Mouse (Mus musculus) stomach, embryonic 16.5 days (tissue): ENCODE measurements around the gene Cdh12. TPM values are rescaled to one million over a fixed set of nuclear protein-coding genes. Genes with fewer than 3 reads are reported as not detected.

ENCODE experiments used
- ATAC-seq: fragments of 200-750 bp; cut with Nextera tagmentation; 2 replicates; pipeline ENCODE4 v1.8.0; 2017; ENCODE audit warnings: moderate number of reproducible peaks, moderate TSS enrichment; ENCODE audit not compliant: insufficient read depth, low FRiP score
- H3K27ac ChIP-seq: fragments of 300-500 bp; sonication (generic); 2 replicates; pipeline ENCODE4 v1.5.1; 2014; ENCODE audit warnings: low read length
- H3K27me3 ChIP-seq: fragments of 300-500 bp; sonication (generic); 2 replicates; pipeline ENCODE4 v1.6.1; 2014; ENCODE audit warnings: low read length, control low read depth, mixed read lengths; ENCODE audit not compliant: control insufficient read depth, insufficient read depth
- H3K36me3 ChIP-seq: fragments of 300-500 bp; sonication (generic); 2 replicates; pipeline ENCODE4 v1.6.1; 2014; ENCODE audit warnings: low read length; ENCODE audit not compliant: control insufficient read depth, insufficient read depth
- H3K4me1 ChIP-seq: fragments of 300-500 bp; sonication (generic); 2 replicates; pipeline ENCODE4 v1.6.1; 2014; ENCODE audit warnings: low read length, control low read depth, mixed read lengths; ENCODE audit not compliant: control insufficient read depth, insufficient read depth
- H3K4me2 ChIP-seq: fragments of 300-500 bp; sonication (generic); 2 replicates; pipeline ENCODE4 v1.6.1; 2014; ENCODE audit warnings: low read depth, low read length, mixed read lengths
- H3K4me3 ChIP-seq: fragments of 300-500 bp; sonication (generic); replicated peaks from 2 replicates; pipeline ENCODE4 v1.5.1; 2014; ENCODE audit warnings: mild to moderate bottlenecking, low read length
- H3K9ac ChIP-seq: fragments of 300-500 bp; sonication (generic); 2 replicates; pipeline ENCODE4 v1.6.1; 2014; ENCODE audit warnings: low read length
- H3K9me3 ChIP-seq: fragments of 300-500 bp; sonication (generic); replicated peaks from 2 replicates; pipeline ENCODE4 v1.6.1; 2016; ENCODE audit warnings: low read length, control low read depth; ENCODE audit not compliant: control insufficient read depth
- WGBS: fragments of 180-500 bp; shearing (Covaris S2); extraction: QIAGEN DNeasy Blood & Tissue Kit; methylation state at CpG from one replicate; pipeline ENCODE4 v1.1.7; 2014; 5-methylcytosine and 5-hydroxymethylcytosine counted together
- polyA plus RNA-seq: library from polyadenylated mRNA; unstranded; fragments of >200 nt; fragmentation: Nextera tagmentation; extraction: Ambion mirVana; gene quantifications from 2 replicates; pipeline ENCODE4 v1.2.1, GENCODE M21; 2015

The Cdh12 gene
- polyA plus RNA-seq, 1 experiment from 2014 or later: 0.66 TPM

DNA sequence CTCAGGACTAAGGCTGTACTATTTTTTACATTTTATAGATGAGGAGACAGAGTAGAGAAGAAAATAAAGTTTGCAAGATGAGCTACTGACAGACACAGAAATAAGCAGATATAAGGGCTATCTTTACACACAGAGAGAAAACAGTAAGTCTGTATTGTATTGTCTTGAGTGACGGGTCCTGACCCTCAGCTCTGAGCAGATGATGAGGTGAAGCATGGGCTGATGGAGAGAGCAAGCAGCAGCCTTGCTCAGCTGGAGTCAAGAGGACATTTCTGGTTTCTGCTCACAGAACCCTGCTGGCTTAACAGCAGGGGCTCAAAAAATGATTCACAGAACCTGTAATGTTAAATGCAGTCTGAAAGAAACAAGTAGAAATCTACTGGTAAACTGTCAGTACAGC is 386.8 kb downstream of the Cdh12 start:
- Histone ChIP-seq H3K4me1 (no peaks in the 10 kb centered on the region), H3K9ac (no peak overlapping the region), H3K9me3 (no peaks in the 10 kb centered on the region), H3K27ac (no peak overlapping the region), H3K4me2 (no peak overlapping the region), H3K4me3 (no peak overlapping the region), H3K36me3 (no peaks in the 10 kb centered on the region), H3K27me3 (no peaks in the 10 kb centered on the region)
- 63% methylated on average over 1 of the region's 1 CpGs for WGBS
- no peak for ATAC-seq

DNA sequence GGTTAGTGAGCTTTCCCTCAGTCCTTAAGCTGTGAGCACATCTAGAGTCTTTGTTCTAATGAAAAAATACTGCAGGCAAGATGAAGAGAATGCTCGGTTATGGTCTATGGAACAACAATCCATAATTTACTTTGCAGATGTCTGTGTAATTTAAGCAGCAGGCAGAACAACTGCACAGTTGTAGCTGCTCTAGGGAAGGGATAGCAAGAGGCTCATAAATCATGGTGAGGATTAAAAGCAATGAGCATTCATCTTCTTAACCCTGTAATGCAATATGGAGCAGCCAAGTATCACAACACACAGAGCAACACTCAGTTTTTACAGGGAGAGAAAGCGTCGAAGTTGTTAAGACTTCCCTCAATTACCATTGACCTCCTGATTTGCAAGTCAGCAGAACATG is 387.9 kb downstream of the Cdh12 start:
- H3K4me1 ChIP-seq: no peaks in the 10 kb centered on the region
- H3K4me3 ChIP-seq: no peak overlapping the region
- H3K9ac ChIP-seq: no peak overlapping the region
- H3K27me3 ChIP-seq: no peaks in the 10 kb centered on the region
- H3K9me3 ChIP-seq: no peaks in the 10 kb centered on the region
- WGBS: 45% methylated on average over 3 of the region's 3 CpGs
- no peaks in the 10 kb centered on the region for H3K36me3 ChIP-seq
- H3K4me2 ChIP-seq: no peak overlapping the region
- ATAC-seq: no peak
- H3K27ac ChIP-seq: no peak overlapping the region

DNA sequence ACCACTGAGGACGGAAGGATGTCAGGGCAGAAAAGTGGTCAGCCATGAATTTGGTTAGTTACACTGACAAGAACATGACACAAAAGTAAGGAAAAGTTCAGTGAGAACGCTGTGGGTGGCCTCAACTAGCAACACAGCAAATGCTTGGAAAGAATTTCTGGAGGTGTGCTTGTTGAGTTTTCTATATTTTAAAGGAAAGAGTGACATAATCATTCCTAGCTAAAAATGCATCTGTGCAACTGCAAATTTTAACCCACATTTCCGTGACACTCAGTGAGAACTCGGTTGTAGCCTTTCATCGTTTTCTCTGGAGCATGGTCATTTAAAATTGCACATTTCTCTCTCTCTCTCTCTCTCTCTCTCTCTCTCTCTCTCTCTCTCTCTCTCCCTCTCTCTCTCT is 392.4 kb downstream of the Cdh12 start:
- ATAC-seq: no peak

DNA sequence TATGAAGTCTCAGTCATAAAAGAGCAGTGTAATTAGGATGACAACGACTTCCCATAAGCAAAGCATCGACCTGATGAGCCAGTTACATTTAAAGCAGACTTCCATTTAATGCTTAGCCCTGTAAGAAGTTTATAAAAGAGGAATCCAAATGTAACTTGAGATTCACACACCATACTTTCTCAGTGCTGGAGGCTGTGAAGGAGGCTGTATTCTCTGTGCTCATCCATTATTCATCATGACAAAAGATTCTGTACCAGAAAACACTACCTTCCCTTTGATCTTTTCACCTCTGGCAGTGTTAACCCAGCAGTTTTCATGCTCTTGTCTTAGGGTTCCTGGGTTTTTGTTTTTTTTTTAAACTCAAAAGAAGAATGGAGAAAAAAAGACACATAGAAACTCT is 414.0 kb downstream of the Cdh12 start:
- Histone ChIP-seq H3K9ac (no peak overlapping the region), H3K27me3 (no peaks in the 10 kb centered on the region), H3K4me1 (no peaks in the 10 kb centered on the region), H3K4me3 (no peak overlapping the region), H3K27ac (no peak overlapping the region), H3K9me3 (no peaks in the 10 kb centered on the region), H3K4me2 (no peak overlapping the region), H3K36me3 (no peaks in the 10 kb centered on the region)
- WGBS: 44% methylated on average over 2 of the region's 2 CpGs
- no peak for ATAC-seq

More for the DNA sequence above, 392.4 kb downstream of the Cdh12 start:
- WGBS: 93% methylated on average over 5 of the region's 5 CpGs
- no peaks in the 10 kb centered on the region for H3K27me3 ChIP-seq
- H3K9me3 ChIP-seq: no peaks in the 10 kb centered on the region
- H3K27ac ChIP-seq: no peak overlapping the region
- no peaks in the 10 kb centered on the region for H3K36me3 ChIP-seq
- H3K4me3 ChIP-seq: no peak overlapping the region
- no peaks in the 10 kb centered on the region for H3K4me1 ChIP-seq
- no peak overlapping the region for H3K4me2 ChIP-seq
- H3K9ac ChIP-seq: no peak overlapping the region

DNA sequence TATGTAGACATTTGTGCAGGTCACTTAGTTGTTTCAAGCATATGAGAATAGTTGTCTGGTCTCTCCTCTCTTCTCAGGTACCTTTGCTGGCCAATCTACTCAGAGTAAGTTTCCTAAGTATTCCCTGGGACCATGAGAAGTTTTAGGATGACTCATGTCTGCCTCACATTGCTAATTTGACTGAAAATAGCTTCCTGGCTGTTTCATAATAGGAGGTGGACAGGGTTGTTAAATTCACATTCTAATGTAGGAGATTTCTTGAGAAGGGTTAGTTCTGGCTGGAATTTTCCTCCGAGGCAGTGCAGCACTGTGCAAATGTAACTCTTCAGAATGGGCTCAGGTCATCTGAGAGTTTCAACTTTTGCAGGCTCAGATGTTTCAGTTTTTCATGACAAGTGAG is 423.5 kb downstream of the Cdh12 start:
- no peak for ATAC-seq
- WGBS: 74% methylated on average over 1 of the region's 1 CpGs

DNA sequence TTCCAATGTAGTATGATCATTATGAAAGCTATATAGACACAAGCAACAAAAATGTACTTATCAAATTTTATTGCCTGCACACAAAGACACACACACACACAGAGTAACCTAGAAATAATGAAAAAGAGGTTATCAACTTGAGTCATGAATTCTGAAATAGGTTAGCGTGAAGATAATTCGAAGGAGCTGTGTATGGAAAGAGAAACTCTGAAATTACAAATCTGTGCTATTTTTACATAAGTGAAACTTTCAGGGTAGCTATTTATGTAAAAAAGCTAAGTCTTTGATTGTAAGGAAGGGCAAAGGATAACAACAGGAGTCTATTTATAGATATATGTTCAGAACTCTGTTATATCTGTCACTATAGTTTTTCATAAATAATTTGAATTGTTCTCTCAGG is 427.9 kb downstream of the Cdh12 start:
- H3K9me3 ChIP-seq: no peaks in the 10 kb centered on the region
- no peak overlapping the region for H3K4me2 ChIP-seq
- no peak for ATAC-seq
- no peaks in the 10 kb centered on the region for H3K27me3 ChIP-seq
- H3K4me1 ChIP-seq: no peaks in the 10 kb centered on the region
- WGBS: 89% methylated on average over 2 of the region's 2 CpGs
- no peak overlapping the region for H3K9ac ChIP-seq
- no peak overlapping the region for H3K4me3 ChIP-seq
- no peaks in the 10 kb centered on the region for H3K36me3 ChIP-seq
- no peak overlapping the region for H3K27ac ChIP-seq

More for the DNA sequence above, 423.5 kb downstream of the Cdh12 start:
- no peak overlapping the region for H3K4me3 ChIP-seq
- no peaks in the 10 kb centered on the region for H3K9me3 ChIP-seq
- no peaks in the 10 kb centered on the region for H3K36me3 ChIP-seq
- no peaks in the 10 kb centered on the region for H3K27me3 ChIP-seq
- H3K4me2 ChIP-seq: no peak overlapping the region
- H3K27ac ChIP-seq: no peak overlapping the region
- H3K4me1 ChIP-seq: no peaks in the 10 kb centered on the region
- H3K9ac ChIP-seq: no peak overlapping the region

DNA sequence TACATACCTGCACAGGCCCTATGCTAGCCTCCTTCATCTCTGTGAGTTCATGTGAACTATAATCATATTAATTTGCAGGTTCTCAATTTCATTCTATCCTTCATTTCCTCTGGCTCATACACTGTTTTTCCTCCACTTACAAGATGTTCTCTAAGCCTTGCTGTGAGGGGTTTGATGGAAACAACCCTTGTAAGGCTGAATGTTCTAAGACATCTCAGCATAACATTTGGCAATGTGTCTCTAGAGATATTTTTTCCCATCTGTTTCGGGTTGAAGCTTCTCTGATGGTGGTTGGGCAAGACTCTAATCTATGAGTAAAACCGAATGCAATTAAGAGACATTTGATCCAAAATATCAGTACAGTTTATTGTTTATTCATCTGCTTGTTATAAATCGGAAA is 444.4 kb downstream of the Cdh12 start:
- whole genome bisulfite sequencing: 80% methylated on average over 3 of the region's 3 CpGs
- no peak overlapping the region for H3K4me3 ChIP-seq
- H3K4me1 ChIP-seq: no peaks in the 10 kb centered on the region
- no peak overlapping the region for H3K27ac ChIP-seq
- H3K9ac ChIP-seq: no peak overlapping the region
- H3K27me3 ChIP-seq: no peaks in the 10 kb centered on the region
- no peaks in the 10 kb centered on the region for H3K36me3 ChIP-seq
- no peak overlapping the region for H3K4me2 ChIP-seq
- H3K9me3 ChIP-seq: no peaks in the 10 kb centered on the region
- ATAC-seq: no peak

DNA sequence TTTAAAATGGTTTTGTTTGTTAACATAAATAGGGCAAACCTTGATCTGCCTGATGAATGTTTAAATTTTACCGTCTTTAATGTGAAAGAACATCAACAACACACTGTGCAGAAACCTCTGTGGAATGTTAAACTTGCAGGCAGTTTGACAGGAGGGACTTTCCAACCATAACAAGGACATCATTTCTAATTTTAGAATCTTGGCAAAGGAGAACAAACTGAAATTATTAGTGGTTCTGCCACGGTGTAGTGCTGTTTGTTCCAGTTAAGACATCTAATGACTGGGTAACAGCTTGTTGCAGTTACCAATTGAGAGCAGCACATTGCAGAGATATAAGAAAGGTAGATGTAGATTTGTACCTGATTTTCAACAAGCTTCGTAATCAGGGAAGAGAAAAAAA is 453.5 kb downstream of the Cdh12 start:
- Histone ChIP-seq H3K27me3 (no peaks in the 10 kb centered on the region), H3K9ac (no peak overlapping the region), H3K4me3 (no peak overlapping the region), H3K4me1 (peaks cover 3% of the 10 kb centered on the region; the same call in 1 of the 2 replicates), H3K27ac (no peak overlapping the region), H3K9me3 (no peaks in the 10 kb centered on the region), H3K4me2 (0 out of 2 replicates have a peak overlapping the region, but pooled peaks have one; percentile 4), H3K36me3 (no peaks in the 10 kb centered on the region)
- ATAC-seq: no peak
- 40% methylated on average over 3 of the region's 3 CpGs for WGBS

DNA sequence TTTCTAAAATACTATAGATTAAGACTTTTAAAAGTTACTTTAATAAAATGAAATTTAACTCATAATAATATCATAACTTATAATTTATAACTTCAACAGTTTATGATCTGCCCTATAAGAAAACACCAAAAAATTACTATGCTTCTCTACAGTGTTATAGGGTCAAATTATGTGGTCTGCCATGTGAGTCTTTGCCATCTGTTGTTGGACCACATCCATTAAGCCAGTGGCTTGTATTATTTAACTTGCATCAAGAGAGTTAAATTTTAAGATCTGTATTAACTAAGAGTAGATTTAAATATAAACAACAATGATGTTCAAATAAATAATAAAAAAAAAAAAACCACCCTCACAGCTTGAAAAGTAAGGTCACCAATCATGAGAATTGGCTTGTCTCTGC is 479.2 kb downstream of the Cdh12 start:
- Histone ChIP-seq H3K4me1 (no peaks in the 10 kb centered on the region), H3K27me3 (no peaks in the 10 kb centered on the region), H3K4me3 (no peak overlapping the region), H3K27ac (no peak overlapping the region), H3K36me3 (no peaks in the 10 kb centered on the region), H3K9ac (no peak overlapping the region), H3K4me2 (no peak overlapping the region), H3K9me3 (no peaks in the 10 kb centered on the region)
- no peak for ATAC-seq

DNA sequence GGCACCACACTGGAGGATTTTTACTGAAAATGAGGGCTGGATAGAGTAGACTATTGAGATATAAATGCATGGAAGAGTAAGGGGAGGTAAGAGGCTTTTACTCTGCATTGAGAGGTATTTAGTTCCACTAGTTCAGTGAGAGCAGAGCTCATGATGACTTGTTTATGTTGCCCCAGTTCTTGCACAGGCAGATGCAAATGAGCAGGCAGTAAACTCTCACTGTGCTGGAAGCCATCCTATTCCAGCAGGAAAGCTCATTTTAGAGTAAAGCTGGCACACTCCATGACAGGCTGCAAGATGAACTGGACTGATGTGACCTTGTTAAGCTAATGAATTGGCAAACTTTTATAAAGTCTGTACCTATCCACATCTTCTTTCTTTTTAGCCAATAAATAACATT is 494.9 kb downstream of the Cdh12 start:
- H3K4me1 ChIP-seq: no peaks in the 10 kb centered on the region
- no peaks in the 10 kb centered on the region for H3K27me3 ChIP-seq
- H3K9me3 ChIP-seq: no peaks in the 10 kb centered on the region
- no peak for ATAC-seq
- no peak overlapping the region for H3K4me2 ChIP-seq
- no peaks in the 10 kb centered on the region for H3K36me3 ChIP-seq
- H3K9ac ChIP-seq: no peak overlapping the region
- no peak overlapping the region for H3K27ac ChIP-seq
- no peak overlapping the region for H3K4me3 ChIP-seq
